Mouse (Mus musculus) erythroblast, embryonic 14.5 days (primary cell): ENCODE results near the gene Tcf7l1.

ENCODE experiments used
- GATA1 ChIP-seq: IDR thresholded peaks from 2 replicates; pipeline ENCODE4 v1.6.1; 2012; ENCODE audit warnings: low read length, inconsistent platforms, mixed read lengths
- TAL1 ChIP-seq: IDR thresholded peaks from 3 replicates; pipeline ENCODE4 v1.6.1; 2012; ENCODE audit warnings: low read length, inconsistent platforms, mixed read lengths

DNA sequence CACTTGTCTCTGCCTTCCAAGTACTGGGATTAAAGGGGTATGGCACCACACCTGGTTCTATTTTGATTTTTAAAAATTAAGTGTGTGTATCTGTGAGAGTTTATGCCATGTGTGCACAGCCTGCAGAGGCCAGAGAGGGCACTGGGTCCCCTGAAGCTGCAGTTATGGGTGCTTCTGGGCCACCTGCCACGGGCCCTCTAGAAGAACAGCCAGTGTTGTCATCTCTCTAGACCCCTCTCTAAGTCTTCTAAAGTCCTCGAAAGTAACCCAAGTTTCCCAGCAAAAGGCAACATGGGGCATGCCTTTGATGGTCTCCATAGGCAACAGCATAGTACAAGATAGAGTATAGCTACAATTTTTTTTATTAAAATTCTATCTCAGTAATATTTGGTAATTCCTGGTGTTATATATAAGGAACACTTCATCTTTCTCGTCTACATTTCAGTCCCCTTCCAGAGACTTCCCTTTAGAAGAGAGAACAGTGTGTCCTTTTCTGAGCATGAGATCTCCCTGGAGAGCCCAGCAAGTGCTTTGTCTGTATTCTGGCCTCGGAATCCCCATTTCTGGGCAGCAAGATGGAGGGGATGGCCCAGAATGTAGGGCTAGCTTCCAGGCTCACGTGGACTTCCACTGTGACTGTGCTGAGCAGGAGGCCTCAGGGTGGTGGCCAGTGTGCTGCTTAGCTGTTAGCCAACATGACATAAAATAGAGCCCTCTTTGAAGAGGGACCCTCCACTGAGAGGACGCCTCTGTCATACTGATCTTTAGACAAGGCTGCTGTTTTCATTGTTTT lies 195.8 kb downstream of the Tcf7l1 start:
- TF ChIP-seq TAL1 (no peak), GATA1 (no peak)
